Comparison of ENCODE assay signal across 9 mouse cellular contexts in genomic region chr9:83433661-83434060, GRCm38 (mm10). TPM values are rescaled to one million over a fixed set of nuclear protein-coding genes. Genes with fewer than 3 reads are reported as not detected.
DNase-seq lines count a peak whose midpoint lies in the region; ATAC-seq and TF ChIP-seq lines count a peak whose summit lies in the region.
"Had no signal": no experiment of that assay in that cellular context is flagged by ENCODE, and none has a peak within 500 bp of the region (broad histone marks: within the 10 kb centered on the region; RNA-seq: fewer than 3 reads in every experiment).

No protein-coding gene starts in this region.

- no peak overlapping the region for H3K4me2 ChIP-seq in lung, postnatal 0 days (replicated peaks; ENCODE audit: low read depth, low read length)
- H3K4me2 ChIP-seq: neural tube, embryonic 12.5 days had no signal

- no peaks in the 10 kb centered on the region for H3K9me3 ChIP-seq in lung, postnatal 0 days (ENCODE audit: low read length)
- H3K9me3 ChIP-seq: neural tube, embryonic 12.5 days had no signal

- peak; percentile 13 for DNase-seq in kidney, adult 9 months
- no peak for DNase-seq in kidney, adult 18-20 months
- DNase-seq in CD8-positive naive resting alpha-beta T cell, adult 2 months (ENCODE audit: low read depth in 2 of 2, low spot score in 2 of 2), result peak; percentile 25 to 54
- DNase-seq in ZHBTc4 (ENCODE audit: low read depth, low spot score), result peak; percentile 77
- DNase-seq in lung, postnatal 0 days (ENCODE audit: low spot score), result peak; percentile 15
- peak; percentile 73 for DNase-seq in thymus, postnatal 14 days
- DNase-seq in right cerebral cortex, postnatal 25 days, result no peak
- no peak for DNase-seq in ovary, adult 18-20 months (ENCODE audit: low spot score)

- H3K36me3 ChIP-seq in lung, postnatal 0 days (ENCODE audit: insufficient read depth, low read length), result no peaks in the 10 kb centered on the region
- H3K36me3 ChIP-seq: neural tube, embryonic 12.5 days had no signal

- WGBS in lung, postnatal 0 days, result 66% methylated on average over 7 of the region's 7 CpGs

- ATAC-seq in lung, postnatal 0 days, result no peak

- H3K27ac ChIP-seq in lung, postnatal 0 days (ENCODE audit: low read length), result no peak overlapping the region
- H3K27ac ChIP-seq: neural tube, embryonic 12.5 days had no signal

- no peaks in the 10 kb centered on the region for H3K4me1 ChIP-seq in lung, postnatal 0 days (ENCODE audit: insufficient read depth, low read depth, low read length)
- H3K4me1 ChIP-seq: neural tube, embryonic 12.5 days had no signal

- TF ChIP-seq EP300 in lung, postnatal 0 days (IDR thresholded peaks at IDR 0.05), result no peak

- H3K9ac ChIP-seq in lung, postnatal 0 days (replicated peaks; ENCODE audit: low read depth), result no peak overlapping the region
- H3K9ac ChIP-seq: neural tube, embryonic 12.5 days had no signal

- H3K4me3 ChIP-seq in lung, postnatal 0 days (ENCODE audit: low read depth, low read length), result no peak overlapping the region
- H3K4me3 ChIP-seq: neural tube, embryonic 12.5 days had no signal

- no peaks in the 10 kb centered on the region for H3K27me3 ChIP-seq in lung, postnatal 0 days (replicated peaks; ENCODE audit: insufficient read depth, low read length)
- H3K27me3 ChIP-seq: neural tube, embryonic 12.5 days had no signal

- TF ChIP-seq CTCF in lung, postnatal 0 days (IDR thresholded peaks at IDR 0.05), result peak; percentile 65

RNA-seq across cellular contexts. Expression of gene Lca5, which starts 7.3 kb away (rescaled TPM):
- polyA plus RNA-seq in lung, postnatal 0 days (2015; fragmentation: Nextera tagmentation; extraction: Ambion mirVana), result 7.9 and 9.6 TPM in 2 replicates

Comparison
In these comparisons a context has a peak if more than half of its experiments do, and no peak if none do; other contexts are left out.
1. DNase-seq: peak in kidney, adult 9 months (single experiment), CD8-positive naive resting alpha-beta T cell, adult 2 months (2 of 2), ZHBTc4 (single experiment), lung, postnatal 0 days (single experiment) and thymus, postnatal 14 days (single experiment); none in kidney, adult 18-20 months (single experiment), right cerebral cortex, postnatal 25 days (single experiment) and ovary, adult 18-20 months (single experiment).